Mouse (Mus musculus) small intestine, adult 10 weeks (tissue): ENCODE data around the gene Cpb2. TPM values are rescaled to one million over a fixed set of nuclear protein-coding genes. Genes with fewer than 3 reads are reported as not detected.

Source experiments
- polyA plus RNA-seq: library from polyadenylated mRNA; stranded (reverse); fragments of 350-450 nt; fragmentation: Illumina TruSeq; extraction: RNeasy Lipid Tissue Mini Kit (QIAGEN cat#74804); gene quantifications from one replicate; pipeline ENCODE4 v1.2.3, GENCODE M21; 2014; ENCODE audit warnings: low replicate concordance

Cpb2 gene
- 0.30 TPM for polyA plus RNA-seq

GRCm38 (mm10) chr14:75242087-75242486 lies at the start of gene Cpb2:
TSS of gene Cpb2 (plus strand) at chr14:75242287.

GRCm38 (mm10) chr14:75284193-75284915 lies 42.3 kb downstream of the Cpb2 start, which contains the start of gene Zc3h13:
TSS of gene Zc3h13 (plus strand) at chr14:75284373.

Other genes starting within 250 kb of the Cpb2 start
- 0.41 TPM for gene Rubcnl, start 226.3 kb upstream of the Cpb2 start, polyA plus RNA-seq
- 0.15 TPM for gene Lrrc63, start 111.4 kb upstream of the Cpb2 start, polyA plus RNA-seq
- 46.8 TPM for gene Lcp1, start 111.2 kb upstream of the Cpb2 start, polyA plus RNA-seq
- 19.2 TPM for gene Zc3h13, start 42.1 kb downstream of the Cpb2 start, polyA plus RNA-seq
- gene Siah3, start 213.7 kb downstream of the Cpb2 start, polyA plus RNA-seq = not detected